Mouse (Mus musculus) megakaryocyte, embryonic 14.5 days (primary cell): ENCODE results near the gene Adipor1. TPM values are rescaled to one million over a fixed set of nuclear protein-coding genes. Genes with fewer than 3 reads are reported as not detected.
"Not testable (repeated sequence)": the region's sequence is repeated elsewhere in the genome, so short reads cannot be mapped to it uniquely, and the experiment has no call there.

Experiments
- H3K27me3 ChIP-seq: replicated peaks from 2 replicates; pipeline ENCODE3; 2012; ENCODE audit warnings: inconsistent platforms
- H3K36me3 ChIP-seq: replicated peaks from 2 replicates; pipeline ENCODE3; 2012; ENCODE audit warnings: low read length, inconsistent platforms, mixed read lengths
- H3K4me1 ChIP-seq: 2 replicates; pipeline ENCODE4 v1.6.1; 2012; ENCODE audit warnings: inconsistent platforms
- H3K4me3 ChIP-seq: replicated peaks from 2 replicates; pipeline ENCODE3; 2012; ENCODE audit warnings: moderate library complexity, mild to moderate bottlenecking, inconsistent platforms
- H3K9me3 ChIP-seq: 2 replicates; pipeline ENCODE4 v1.6.1; 2012; ENCODE audit warnings: inconsistent platforms
- FLI1 ChIP-seq: IDR thresholded peaks from 2 replicates; pipeline ENCODE4 v1.6.1; 2012; ENCODE audit warnings: low read length, inconsistent platforms, mixed read lengths
- GATA1 ChIP-seq: IDR thresholded peaks from 3 replicates; pipeline ENCODE4 v1.6.1; 2012; ENCODE audit warnings: mixed read lengths, low read length, inconsistent platforms, borderline replicate concordance
- polyA plus RNA-seq: library from polyadenylated mRNA; stranded (reverse); fragments of >175 nt; gene quantifications from 2 replicates; pipeline ENCODE4 v1.2.3, GENCODE M21; 2012; ENCODE audit warnings: low replicate concordance; ENCODE audit not compliant: insufficient read depth

The Adipor1 gene
- polyA plus RNA-seq, 1 experiment, result 119 TPM

DNA sequence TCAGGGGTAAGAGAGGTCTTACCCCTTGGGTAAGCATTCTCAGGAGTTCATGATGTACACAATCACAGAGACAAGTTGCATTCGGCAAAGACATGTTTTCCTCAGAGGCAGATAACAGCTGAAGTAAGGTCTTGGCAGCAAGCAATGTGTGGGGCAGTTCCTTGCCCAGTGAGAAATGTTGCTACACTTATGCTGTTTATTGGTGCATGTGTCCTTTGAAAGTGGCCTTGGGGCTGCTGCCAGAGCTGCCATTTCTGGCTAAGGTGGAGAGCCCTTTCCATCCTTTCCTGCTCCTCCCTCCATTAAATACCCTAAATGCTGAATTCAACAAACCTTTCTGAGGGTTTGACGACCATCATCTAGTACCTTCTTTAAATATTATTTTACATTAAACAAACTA is 30.2 kb downstream of the Adipor1 start:
- Histone ChIP-seq H3K27me3 (no peaks in the 10 kb centered on the region), H3K4me1 (peaks cover 19% of the 10 kb centered on the region), H3K4me3 (no peak overlapping the region), H3K36me3 (no peaks in the 10 kb centered on the region), H3K9me3 (no peaks in the 10 kb centered on the region)
- TF ChIP-seq GATA1, result no peak
- no peak for TF ChIP-seq FLI1

DNA sequence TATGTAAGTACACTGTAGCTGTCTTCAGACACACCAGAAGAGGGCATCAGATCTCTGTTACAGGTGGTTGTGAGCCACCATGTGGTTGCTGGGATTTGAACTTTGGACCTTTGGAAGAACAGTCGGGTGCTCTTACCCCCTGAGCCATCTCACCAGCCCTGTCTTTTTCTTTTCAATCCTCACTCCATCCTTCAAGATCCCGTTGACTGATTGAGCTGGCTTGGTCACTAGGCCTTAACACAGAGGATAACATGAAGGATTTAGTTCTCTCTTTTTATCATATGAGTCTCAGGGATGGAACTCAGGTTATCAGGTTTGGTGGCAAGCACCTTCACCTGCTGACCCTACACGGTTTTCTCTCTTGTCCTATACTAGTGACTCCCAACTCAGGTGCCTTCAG is 33.4 kb downstream of the Adipor1 start:
- not testable (repeated sequence) for H3K27me3 ChIP-seq, H3K36me3 ChIP-seq, H3K4me3 ChIP-seq, H3K9me3 ChIP-seq
- H3K4me1 ChIP-seq, result peaks cover 27% of the 10 kb centered on the region

DNA sequence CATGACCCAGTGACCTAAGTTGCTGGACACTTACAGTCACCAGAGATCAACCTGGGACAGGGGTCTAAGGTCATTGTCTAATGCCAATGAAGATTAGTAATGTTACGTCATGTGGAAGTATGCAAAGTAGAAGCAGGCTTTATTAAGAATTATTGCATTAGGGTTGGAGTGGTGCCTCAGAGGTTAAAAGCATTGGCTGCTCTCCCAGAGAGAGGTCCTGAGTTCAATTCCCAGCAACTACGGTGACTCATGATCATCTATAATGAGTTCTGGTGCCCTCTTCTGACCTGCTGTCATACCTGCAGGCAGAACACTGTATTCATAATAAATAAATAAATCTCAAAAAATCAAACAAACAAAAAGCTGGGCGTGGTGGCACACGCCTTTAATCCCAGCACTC is 35.0 kb downstream of the Adipor1 start:
- H3K4me1 ChIP-seq, result peaks cover 25% of the 10 kb centered on the region
- TF ChIP-seq FLI1 (no peak), GATA1 (no peak)
- H3K9me3 ChIP-seq, result no peaks in the 10 kb centered on the region
- no peaks in the 10 kb centered on the region for H3K36me3 ChIP-seq
- H3K4me3 ChIP-seq, result no peak overlapping the region
- no peaks in the 10 kb centered on the region for H3K27me3 ChIP-seq

DNA sequence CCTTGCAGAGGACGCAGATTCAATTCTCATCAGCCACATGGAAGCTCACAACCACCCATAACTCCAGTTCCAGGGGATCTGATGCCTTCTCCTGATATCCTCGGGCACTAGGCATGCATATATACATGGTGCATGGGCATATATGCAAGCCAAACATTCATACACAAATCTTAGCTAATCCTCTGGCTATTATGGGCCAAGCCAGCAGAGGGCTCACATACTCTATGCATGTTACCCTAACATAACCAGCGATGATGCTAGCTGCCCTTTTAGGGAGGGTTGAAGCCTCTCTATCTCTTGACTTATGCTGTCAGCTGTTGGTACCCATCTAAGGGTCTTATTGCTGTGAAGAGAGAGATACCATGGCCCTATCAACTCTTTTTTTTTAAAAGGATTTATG is 35.8 kb downstream of the Adipor1 start:
- Histone ChIP-seq H3K36me3 (no peaks in the 10 kb centered on the region), H3K4me3 (no peak overlapping the region), H3K9me3 (no peaks in the 10 kb centered on the region), H3K4me1 (peaks cover 22% of the 10 kb centered on the region), H3K27me3 (no peaks in the 10 kb centered on the region)
- TF ChIP-seq FLI1, result no peak
- no peak for TF ChIP-seq GATA1

DNA sequence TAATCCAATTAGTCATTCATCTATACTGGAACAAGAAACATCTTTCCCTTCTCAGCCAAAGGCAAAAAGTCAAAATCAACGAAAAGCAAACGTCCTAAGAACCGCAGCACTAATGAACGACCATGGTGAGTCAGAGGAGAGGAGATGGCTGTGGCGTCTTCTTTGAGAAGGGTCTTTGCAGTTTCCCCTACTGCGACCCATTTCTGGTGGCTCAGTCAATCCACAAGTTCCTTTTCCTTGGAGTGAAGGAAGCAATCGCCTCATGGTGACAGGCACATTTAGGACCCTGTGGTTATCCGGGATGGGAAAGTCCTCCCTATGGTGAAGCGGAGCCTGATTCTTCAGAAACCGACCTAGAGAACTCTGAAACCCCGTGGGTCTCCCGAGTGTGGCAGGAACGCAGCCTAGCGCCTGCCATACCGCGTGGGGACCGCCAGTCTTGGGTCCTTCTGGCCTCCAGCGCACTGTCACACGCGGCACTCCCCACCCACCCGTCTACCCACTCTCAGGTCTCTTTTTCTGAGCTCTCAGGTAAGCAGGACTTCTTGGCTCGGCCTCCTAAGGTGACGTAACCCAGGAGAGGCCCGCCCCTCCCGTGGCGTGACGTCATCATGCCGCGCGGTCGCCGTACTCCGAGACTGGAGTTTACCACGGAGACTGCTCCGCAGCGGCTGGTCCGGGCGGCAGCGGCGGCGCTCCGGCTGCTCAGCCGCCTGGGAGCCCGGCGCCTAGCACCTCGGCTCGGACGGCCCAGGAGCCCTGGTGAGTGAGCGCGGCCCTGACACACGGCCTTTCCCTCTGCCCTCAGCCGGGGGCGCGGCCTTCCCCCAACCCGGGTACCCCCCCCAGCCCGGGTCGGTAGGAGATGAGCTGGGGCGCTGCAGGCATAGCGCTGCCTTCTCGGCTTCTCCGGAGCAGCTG is 40.0 kb downstream of the Adipor1 start, which contains the start of gene Klhl12:
Gene Klhl12, plus strand, starts transcription at position 628 of the 921 bp plus-strand sequence.
- Histone ChIP-seq H3K27me3 (no peaks in the 10 kb centered on the region), H3K4me3 (peak within 1 kb of the TSS; percentile 96), H3K36me3 (peaks cover 10% of the 10 kb centered on the region), H3K4me1 (peaks cover 40% of the 10 kb centered on the region), H3K9me3 (no peaks in the 10 kb centered on the region)
- no peak for TF ChIP-seq GATA1
- TF ChIP-seq FLI1, result no peak

DNA sequence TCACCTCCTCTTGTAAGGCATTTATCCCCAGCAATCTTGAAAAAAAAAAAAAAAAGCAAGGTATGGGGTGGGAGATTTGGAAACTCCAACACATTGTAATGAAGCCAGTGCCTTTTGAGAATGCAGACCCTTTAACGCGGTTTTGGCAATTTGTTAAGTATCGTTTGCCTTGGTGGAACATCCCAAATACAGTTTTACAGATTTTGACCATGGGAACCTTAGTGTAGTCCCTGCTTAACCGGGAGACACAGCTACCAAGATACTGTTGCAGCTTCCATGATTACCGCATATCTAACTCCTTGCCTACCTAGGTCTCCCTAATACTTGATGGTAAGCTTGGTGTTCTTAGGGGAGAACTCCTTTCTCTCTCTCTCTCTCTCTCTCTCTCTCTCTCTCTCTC is 40.9 kb downstream of the Adipor1 start:
- peak overlapping the region; percentile 96 for H3K4me3 ChIP-seq
- no peaks in the 10 kb centered on the region for H3K27me3 ChIP-seq
- TF ChIP-seq GATA1 (no peak), FLI1 (no peak)
- H3K9me3 ChIP-seq, result no peaks in the 10 kb centered on the region
- peaks cover 45% of the 10 kb centered on the region for H3K4me1 ChIP-seq
- peaks cover 19% of the 10 kb centered on the region for H3K36me3 ChIP-seq

DNA sequence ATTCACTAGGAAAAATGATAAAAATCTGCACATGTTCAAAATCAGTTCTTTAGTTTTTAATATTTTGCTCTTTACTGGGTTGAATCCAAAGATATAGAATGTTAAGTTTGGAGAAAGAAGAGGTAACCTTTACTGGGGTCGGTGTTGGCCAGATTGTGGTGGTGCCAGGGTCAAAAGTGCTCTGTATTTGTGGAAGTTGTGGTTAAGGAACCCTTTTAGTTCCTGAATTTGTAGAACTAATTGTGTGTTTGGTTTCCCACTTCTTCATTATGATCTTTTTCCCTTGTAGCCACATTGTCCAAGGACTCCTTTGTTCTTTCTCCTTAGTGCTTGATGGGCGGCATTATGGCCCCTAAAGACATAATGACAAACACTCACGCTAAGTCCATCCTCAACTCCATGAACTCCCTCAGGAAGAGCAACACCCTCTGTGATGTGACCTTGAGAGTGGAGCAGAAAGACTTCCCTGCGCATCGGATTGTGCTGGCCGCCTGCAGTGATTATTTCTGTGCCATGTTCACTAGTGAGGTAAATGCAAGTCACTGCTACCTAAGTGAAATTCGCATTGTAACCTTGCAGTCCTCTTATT is 43.1 kb downstream of the Adipor1 start:
- H3K9me3 ChIP-seq, result no peaks in the 10 kb centered on the region
- H3K4me1 ChIP-seq, result peaks cover 43% of the 10 kb centered on the region
- no peak for TF ChIP-seq GATA1
- no peak for TF ChIP-seq FLI1
- H3K4me3 ChIP-seq, result peak overlapping the region; percentile 17
- no peaks in the 10 kb centered on the region for H3K27me3 ChIP-seq
- H3K36me3 ChIP-seq, result peaks cover 33% of the 10 kb centered on the region

DNA sequence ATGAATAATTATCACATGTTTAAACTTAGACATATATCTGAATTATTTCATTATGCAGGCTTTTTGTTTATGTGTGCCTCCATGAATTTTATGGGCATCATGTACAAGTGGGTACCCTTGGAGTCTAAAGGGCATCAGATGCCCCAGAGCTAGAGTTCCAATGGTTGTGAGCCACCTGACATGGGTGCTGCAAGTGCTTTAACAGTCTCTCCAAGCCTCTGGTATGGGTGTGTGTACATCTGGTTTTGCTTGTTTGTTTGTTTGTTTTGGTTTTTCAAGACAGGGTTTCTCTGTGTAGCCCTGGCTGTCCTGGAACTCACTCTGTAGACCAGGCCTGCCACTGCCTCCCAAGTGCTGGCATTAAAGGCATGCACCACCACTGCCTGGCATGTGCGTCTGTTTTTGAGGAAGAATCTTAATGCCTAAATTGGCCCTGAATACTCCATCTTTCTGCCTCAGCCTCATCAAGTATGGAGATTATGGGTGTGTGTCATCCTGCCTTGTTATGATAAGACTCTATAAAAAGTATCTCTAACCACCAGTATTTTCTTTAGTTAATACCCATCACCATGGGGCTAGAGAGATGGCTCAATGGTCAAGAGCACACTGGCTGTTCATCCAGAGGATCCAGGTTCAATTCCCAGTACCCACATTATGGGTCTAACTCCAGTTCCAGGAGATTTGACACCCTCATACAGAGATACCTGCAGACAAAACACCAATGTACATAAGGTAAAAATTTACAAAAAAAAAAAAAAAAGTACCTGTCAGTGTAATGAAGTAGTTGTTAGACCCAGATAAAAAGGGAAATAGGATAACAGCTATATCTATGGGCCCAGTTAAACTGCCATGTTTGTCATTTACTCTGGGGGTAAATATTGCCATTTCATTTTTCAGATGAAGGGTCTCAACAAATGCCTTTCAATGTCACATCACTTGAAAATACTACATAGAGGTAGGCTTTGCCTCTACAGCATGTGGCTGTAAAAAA is 45.4 kb downstream of the Adipor1 start:
- no peak overlapping the region for H3K4me3 ChIP-seq
- TF ChIP-seq FLI1, result no peak
- peaks cover 34% of the 10 kb centered on the region for H3K4me1 ChIP-seq
- peaks cover 50% of the 10 kb centered on the region for H3K36me3 ChIP-seq
- H3K27me3 ChIP-seq, result no peaks in the 10 kb centered on the region
- no peaks in the 10 kb centered on the region for H3K9me3 ChIP-seq

Other genes with a start within 250 kb of the Adipor1 start
- 5.0 TPM in 1 of 2 replicates, not detected in the other for gene Chil1, start 233.2 kb upstream of the Adipor1 start, polyA plus RNA-seq
- not detected in 2 replicates for gene Mybph, start 221.9 kb upstream of the Adipor1 start, polyA plus RNA-seq
- gene Adora1, start 179.9 kb upstream of the Adipor1 start, polyA plus RNA-seq, result 0.50 TPM in 1 of 2 replicates, not detected in the other
- not detected in 2 replicates for gene Myog, start 125.4 kb upstream of the Adipor1 start, polyA plus RNA-seq
- 1.9 and 2.1 TPM in 2 replicates for gene Ppfia4, start 82.5 kb upstream of the Adipor1 start, polyA plus RNA-seq
- 6.4 and 13.0 TPM in 2 replicates for gene Tmem183a, start 53.4 kb upstream of the Adipor1 start, polyA plus RNA-seq
- 0.16 TPM in 1 of 2 replicates, not detected in the other for gene 4933406M09Rik, start 29.4 kb upstream of the Adipor1 start, polyA plus RNA-seq
- 10.9 TPM in 1 of 2 replicates, not detected in the other for gene Cyb5r1, start 9.8 kb upstream of the Adipor1 start, polyA plus RNA-seq
- gene Klhl12, start 40.2 kb downstream of the Adipor1 start, polyA plus RNA-seq, result 0.20 TPM in 1 of 2 replicates, not detected in the other
- gene Rabif, start 79.3 kb downstream of the Adipor1 start, polyA plus RNA-seq, result 4.8 and 5.0 TPM in 2 replicates
- gene Mgat4e, start 134.3 kb downstream of the Adipor1 start, polyA plus RNA-seq, result not detected in 2 replicates
- 0.63 and 1.8 TPM in 2 replicates for gene Kdm5b, start 144.8 kb downstream of the Adipor1 start, polyA plus RNA-seq
- 0.01 TPM in 1 of 2 replicates, not detected in the other for gene Syt2, start 231.3 kb downstream of the Adipor1 start, polyA plus RNA-seq